Mouse (Mus musculus) left cerebral cortex, postnatal 36 days (tissue): ENCODE results near the gene Fat3. TPM values are rescaled to one million over a fixed set of nuclear protein-coding genes. Genes with fewer than 3 reads are reported as not detected.

Source experiments
- DNase-seq, 2 experiments: peaks; one replicate each; pipeline ENCODE4 v3.0.0; 2021 to 2022; ENCODE audit warnings: low spot score in 2 of 2, mixed read lengths in 1 of 2
- intact Hi-C: fragments of 180-260 bp; cut with DNase I; formaldehyde crosslinking; loops from one replicate; pipeline ENCODE4 v1.15.1; 2025
- total RNA-seq, 2 experiments: library from RNA; stranded (reverse); gene quantifications; 2 replicates each; pipeline ENCODE4 v1.2.3; 2021

Fat3 gene
- total RNA-seq, 2 experiments from 2014 or later, result 73.1 to 78.6 TPM

DNA sequence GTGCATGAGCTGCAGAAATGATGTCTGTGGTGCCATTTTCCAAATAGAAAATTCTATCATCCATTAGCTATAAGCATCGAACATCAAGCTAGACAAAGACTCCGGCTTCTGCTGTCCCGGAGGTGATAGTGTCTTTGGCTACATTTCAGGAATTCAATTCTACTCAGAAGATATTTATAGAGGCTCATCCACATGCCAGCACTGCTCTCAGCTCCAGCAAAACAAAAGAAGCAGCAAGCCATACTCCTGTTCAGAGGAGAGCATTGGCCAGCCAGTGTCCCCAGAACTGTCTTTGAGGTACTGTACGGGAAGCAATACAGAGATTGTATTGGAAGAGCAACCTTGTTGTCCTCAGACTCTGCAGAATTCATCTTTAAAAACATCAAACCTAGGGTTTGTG, 59.2 kb downstream of the Fat3 start:
- no peak for DNase-seq
- intact Hi-C loops, result no loop called here

DNA sequence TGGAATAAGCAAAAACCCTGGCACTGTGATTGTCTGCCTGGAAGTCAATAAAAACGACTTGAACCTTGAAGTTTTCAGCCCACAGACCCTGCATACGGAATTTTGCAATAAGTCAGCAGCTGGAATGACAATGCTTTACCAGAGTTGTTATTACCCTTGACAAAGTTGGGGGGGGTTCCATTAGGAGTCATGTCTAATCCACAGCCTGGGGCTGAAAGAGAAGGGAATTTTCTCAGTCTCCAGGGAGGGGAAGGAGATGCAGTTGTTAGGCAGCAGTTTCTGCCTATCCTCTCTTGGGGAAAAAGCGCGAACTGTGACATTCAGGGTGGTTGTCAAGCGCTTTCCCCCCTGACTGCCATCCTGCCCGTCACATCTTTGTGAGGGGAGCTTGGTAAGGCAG, 60.4 kb downstream of the Fat3 start:
- intact Hi-C loops, result no loop called here
- DNase-seq, result no peak

DNA sequence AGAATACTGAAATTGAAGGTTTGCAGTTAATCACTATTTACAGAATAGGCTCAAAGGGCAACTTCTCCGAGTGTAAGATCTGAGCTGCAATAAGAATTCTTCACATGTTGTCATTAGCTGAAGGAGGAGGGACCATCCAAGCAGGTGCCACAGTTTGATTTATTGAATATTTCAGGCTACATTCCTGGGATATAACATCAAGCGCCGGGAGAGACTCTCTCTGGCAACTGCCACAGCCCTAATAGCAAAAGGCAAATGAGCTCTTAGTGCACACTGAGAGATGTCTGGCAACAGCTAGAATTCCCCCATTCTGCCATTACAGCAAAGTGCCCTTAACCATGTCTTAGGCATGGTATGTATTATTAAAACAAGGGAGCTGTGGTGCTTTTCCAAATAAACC, 61.1 kb downstream of the Fat3 start:
- DNase-seq, result no peak
- intact Hi-C loops, result loop anchor here (5.0 kb wide), 1 partner anchor 32 kb away; no protein-coding TSS in a partner anchor

DNA sequence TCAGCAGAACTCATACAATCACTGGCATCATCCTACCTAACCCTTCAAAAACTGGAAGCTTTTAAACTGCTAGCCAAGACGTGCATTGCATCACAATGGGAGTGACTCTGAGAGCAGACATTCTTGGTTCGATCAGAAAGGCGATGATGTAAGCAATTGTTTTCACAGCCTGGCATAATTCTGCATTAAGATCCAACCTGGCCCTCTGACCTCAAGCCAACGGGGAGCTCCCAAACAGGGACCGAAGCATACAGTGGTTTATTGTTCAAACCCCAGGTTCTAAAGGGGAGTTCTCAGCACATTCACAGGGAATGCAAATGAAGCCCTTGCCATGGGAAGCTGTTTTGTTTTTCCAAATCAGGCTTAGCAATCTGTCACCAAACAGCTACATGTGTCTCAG, 63.3 kb downstream of the Fat3 start:
- DNase-seq, result no peak
- intact Hi-C loops, result loop anchor here (5.0 kb wide), 1 partner anchor 34 kb away; no protein-coding TSS in a partner anchor

DNA sequence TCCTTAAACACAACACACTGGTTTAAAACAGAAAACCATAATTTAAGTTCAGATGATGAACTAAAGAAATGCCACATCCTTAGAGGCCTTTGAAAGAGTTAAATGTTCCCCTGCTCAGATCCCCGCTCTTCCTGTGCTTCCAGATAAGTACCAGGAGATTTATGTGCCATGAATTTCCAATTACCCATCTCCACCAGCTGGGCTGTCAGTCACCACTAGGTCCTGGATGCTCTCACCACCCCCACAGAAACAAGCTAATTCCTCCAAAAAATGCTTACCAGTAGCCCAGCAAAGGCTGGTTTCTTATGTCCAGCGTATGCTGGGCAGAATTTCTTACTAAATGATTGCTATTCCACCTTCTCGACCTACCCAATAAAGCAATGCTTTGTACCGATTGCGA, 72.5 kb downstream of the Fat3 start:
- no peak for DNase-seq
- intact Hi-C loops, result no loop called here

DNA sequence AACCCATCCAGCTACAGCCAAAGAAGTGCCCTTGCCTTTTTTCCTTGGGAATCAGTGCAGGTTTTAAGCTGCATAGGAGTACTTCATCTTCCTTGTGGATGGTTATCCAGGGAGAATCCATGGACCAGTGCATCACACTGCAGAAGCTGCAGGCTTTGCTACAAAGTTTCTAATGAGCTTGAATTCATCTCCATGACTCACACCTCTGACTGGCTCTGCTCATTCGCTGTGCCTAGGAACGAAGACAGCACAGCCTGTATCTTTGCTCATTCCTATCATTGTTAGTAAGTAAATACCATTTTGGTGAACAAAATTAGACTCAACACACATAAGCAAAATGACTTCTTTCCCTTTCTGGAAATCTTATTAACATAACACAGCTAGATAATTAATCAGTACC, 78.4 kb downstream of the Fat3 start:
- intact Hi-C loops, result no loop called here
- DNase-seq, result no peak

DNA sequence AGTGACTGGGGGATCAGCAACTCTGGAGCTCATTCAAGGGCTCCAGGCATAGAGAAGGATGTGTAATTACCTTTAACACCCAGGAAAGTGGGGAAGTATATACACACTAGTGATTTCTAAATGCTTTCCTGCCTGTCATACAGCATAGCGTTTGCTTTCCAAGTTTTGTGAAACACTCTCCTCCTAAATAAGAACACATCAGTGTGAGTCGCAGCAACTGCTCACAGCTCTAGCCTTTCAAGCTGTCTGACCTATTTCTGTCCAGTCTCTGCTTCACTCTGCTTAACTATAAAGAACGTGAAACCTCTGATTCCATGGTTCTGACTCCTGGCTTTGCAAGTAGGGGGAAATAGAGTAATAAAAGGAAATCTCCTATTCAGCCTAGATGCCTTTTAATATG, 98.3 kb downstream of the Fat3 start:
- DNase-seq, result no peak
- intact Hi-C loops, result no loop called here

DNA sequence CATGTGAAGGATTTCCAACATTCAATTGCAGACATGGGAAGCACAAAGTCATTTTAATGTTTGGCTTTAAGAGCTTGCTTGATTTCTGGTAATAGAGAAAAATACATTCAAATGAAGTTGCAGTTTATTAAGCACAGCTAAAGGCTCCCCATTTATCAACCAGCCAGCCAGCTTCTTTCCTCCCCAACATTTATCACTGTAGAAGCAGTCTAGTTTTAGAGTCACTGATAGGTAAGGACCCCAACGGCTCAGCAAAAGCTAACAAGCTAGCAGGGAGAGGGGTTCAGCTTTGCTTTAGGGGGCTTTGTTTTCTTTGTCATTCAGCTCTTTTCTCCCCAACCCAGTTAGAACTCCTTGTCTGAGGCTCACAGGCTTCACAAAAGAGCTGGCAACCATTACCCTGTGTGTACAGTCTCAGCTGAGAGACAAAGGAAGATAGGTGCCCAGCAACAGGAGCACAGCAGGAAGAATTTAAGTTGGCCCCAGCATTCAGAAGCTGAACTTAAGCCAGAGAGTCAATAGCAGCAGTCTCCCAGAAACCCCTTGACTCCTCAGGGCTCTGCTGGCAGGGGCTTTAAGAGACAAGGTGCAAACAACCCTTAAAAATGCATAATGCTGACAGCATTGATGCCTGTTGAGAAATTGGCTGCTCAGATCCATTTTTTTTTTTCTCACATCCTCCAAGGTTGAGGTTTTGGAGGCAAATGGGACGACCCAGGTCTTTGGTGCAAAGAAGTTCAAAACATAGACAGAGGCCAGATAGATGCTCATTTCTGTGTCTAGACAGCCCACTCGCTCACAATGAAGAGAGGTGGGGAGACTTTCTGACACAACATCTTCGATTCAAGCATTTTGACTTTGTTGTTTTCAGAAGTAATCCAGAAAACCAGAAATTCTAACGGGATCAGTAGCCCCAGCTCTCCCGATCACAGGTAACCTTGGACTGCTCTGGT, 102.1 kb downstream of the Fat3 start:
- intact Hi-C loops, result no loop called here
- no peak for DNase-seq

DNA sequence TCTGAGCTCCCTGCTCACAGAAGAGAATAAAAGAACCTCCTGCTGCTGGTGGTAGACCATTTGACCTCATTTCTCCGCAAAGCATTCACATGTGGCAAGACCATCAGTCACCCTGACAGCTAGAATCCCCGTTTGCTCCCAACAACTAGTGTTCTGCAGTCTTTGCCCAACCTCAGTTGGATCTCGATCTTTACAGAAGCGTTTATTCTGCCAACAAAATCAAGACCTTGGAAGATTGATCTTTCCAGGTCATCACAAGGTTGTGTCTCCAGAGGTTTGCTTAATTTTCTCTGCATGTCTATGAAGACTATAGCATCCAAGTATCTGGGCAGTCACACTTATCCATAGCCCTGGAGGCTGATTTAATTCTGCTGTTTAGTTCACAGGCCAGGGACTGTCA, 111.9 kb downstream of the Fat3 start:
- intact Hi-C loops, result no loop called here
- DNase-seq, result no peak

DNA sequence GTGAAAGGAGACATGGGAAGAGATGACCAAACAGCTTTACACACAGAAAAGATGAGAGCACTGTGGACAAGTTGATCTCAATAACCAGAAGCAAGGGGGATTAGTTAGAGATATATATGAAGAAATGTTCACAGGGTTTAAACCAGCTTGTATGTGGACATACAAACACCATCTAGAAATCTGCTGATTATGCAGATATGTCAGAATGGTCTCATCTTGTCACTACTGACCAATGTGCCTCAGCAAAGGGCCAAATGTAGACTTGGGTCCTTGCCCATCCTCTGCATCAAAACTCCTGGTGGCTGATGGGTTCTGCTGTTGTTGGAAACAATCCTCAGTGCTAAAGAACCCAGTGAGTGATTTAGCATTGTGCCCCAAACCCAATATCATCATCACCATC, 113.6 kb downstream of the Fat3 start:
- intact Hi-C loops, result no loop called here
- DNase-seq, result no peak

DNA sequence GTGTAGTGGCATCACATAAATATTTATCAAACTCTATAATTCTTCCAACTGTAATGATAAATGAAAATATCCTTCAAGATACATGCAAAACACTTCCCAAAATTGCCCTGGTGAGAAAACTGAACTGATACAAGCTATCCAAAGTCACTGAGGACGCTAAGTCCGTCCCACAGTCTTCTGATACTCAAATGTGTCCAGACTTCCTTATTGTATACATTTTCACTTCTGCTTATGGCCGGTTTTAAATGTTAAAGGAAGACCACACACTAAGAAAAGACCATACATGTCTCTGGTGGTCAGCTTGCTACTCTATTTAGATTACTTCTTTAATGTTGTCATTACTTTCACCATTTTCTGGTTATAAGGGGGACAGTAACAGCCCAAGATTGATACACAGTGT, 137.4 kb downstream of the Fat3 start:
- no peak for DNase-seq
- intact Hi-C loops, result no loop called here

DNA sequence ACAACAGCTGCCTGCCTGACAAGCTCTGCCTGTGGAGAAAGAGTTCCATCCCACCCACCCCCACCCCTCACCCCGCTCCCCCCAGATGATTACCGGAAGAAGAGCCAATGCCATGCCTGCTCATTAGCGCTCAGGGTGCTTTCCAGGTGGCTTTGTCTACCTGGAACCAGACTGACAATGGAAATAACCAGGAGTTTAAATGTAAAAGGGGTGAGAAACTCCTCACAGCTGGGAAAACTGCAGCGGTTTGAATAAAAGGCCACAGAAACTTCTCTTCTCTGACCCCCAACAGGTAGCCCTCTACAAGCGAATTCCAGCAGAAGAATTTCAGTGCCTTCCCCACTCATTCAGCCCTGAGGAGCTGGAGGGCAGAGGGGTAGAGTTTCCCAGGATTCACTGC, 139.3 kb downstream of the Fat3 start:
- intact Hi-C loops, result no loop called here
- no peak for DNase-seq

DNA sequence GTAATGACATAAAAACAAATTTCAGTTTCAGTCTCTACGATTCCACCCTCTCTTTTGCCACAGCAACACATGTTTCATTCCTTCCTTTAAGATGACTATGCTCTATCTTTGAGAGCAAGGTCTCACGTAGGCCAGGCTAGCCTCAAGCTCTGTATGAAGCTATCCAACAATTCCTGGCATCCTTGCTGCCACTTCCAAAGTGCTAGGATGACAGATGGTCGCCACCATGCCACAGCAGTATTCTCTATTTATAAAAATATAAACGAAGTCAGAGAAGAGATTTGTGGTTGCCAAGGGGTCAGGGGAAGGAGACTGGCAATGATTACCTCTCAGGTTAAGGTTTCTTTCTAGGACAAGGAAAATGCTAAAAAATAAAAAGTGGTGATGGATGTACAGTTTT, 144.4 kb downstream of the Fat3 start:
- intact Hi-C loops, result no loop called here

DNA sequence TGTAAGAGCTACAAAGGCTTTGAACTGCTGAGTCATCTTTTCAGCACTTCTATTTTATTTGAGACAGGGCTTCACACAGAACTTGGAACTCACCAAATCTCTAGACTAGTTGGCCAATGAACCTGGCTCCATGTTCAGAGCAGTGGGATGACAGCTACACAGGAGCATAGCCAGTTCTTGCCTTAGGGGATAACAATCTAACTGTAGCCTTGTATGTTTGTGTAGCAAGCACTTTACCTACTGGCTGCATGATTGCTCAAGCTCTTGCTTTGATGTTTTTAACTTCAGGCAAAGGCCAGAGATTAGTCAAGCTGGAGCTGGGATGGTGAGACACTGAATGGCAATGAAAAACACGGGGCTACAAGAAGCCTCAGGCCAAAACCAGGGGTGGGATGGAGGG, 146.2 kb downstream of the Fat3 start:
- intact Hi-C loops, result no loop called here
- no peak for DNase-seq

More for the DNA sequence above, 144.4 kb downstream of the Fat3 start:
- DNase-seq, result no peak

DNA sequence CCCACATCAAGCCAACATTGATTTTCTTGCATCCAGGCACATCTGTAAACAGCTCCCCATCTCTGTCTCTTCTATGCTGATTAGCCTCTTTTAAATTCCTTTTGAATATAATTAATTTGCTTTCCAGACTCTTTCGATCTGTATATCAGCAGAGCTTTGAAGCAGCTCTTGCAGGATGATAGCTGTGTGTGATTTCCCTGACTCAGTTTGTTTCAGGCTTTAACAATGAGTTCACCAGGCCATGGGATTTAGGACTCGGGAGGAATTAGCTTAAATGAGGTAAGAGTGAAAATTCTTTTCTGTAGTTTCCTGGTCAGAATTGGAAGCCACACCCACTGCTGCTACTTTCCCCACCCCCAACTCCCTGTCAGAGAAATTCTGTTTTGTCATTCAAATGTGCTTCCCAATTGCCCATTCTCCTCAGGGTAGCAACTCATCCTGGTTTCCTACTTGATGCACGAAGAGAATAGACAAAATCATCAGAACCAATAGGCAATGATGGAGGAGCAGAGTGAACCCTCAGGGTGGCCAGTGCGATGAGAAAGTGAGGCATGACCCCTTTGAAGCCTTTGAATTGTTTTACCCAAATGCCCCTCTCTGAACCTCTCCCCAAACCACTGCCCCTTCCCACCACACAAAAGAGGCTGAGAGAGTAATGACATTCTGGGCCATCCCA, 147.9 kb downstream of the Fat3 start:
- no peak for DNase-seq
- intact Hi-C loops, result no loop called here

DNA sequence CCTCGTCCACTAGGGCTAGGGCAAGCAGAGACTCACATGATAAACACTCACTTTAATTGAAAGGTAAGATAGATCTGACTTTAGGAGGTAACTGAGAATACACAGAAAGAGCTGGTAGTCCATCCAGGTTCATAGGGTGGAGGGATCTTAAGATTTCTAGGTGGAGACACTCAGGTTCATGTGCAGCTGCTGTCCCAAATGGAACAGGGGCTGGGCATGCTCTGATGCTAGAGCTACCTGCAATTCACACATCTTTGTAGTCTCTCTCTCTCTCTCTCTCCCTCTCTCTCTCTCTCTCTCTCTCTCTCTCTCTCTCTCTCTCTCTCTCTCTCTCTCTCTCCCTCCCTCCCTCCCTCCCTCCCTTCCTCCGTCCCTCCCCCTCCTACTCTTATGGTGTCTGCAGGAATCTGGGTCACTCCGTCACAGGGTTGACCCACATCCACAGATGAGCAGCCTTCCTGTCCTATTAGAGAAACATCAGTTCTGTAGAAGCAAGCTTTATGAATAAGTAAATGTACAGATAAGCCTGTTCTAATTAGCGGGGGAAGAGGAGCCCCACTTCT, 148.5 kb downstream of the Fat3 start:
- intact Hi-C loops, result no loop called here

DNA sequence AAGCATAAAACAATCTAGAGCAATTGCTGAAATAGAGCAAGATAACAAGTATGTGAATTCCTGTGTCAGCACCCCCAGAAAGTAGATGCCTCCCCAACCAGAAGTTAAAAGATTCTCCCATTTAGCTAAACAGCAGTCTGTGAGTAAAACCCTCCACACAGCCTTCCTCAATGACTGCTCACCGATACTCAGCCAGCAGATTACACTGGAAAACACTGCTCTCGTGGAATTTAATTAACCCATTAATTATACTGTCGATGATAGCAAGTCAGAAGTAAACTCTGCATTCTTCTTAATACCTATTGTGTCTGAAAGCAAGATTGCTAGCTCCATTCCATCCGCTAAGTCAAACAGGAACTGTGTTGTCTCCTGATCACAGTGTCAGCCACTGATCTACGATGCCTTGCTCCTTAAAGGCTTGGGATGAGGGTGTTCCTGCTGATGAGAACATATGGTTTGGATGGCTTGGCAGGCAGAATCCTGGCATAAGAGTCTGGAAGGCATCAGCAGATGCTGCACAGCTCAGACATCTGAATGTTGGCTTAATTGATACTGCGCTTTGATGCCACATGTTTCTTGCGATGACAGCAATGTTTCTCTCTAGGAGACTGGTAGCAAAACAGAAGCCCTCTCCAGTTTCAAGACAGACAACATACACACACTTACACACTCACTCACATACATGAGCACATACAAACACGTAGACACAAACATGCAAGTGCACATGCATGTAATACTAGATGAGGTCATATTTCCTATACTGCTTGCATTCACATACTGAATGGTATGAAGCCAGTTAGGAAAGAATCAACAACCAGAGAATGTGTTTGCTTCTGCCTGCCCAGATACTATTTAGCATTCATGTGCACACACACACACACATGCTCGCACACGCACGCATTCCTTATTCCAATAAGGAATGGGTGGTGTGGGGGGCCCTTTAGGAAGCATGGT, 155.9 kb downstream of the Fat3 start:
- intact Hi-C loops, result no loop called here
- peak; percentile 24 to 54 for DNase-seq

More for the DNA sequence above, 148.5 kb downstream of the Fat3 start:
- DNase-seq, result no peak

DNA sequence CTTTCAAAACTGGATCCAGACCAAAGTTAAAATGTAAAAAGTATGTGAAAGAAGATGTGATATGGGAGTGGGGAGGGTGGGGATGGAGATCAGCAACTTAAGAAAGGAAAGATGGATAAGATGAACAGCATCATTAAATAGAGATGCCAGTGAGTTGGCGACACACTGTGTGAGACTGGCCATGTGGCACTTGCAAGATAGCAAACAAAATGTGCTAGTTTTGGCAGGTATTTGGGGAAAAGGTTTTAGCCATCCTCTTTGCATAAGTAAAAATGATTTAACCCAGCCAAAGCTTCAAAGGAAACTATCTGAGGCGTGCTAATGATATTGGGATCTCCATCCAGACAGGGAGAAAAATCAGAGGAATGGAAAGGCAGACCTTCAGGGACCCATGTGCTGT, 157.9 kb downstream of the Fat3 start:
- intact Hi-C loops, result no loop called here
- no peak for DNase-seq

DNA sequence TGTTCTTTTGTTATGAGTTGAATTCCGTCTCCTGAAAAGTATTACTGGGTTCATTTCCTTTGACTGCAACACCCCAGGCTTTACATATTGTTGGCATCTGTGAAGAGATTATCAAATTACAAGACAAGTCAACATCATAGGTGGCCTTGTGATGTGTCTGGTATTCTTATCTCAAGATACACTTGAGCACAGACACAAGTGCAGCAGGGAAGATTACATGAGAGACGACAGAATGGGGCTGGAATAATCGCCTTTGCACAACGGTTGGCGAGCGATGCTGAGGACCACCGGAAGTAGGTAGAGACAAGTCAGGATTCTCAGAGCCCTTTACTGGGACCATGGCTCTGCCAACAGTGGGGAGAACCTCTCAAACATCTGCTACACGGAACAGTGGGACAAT, 158.5 kb downstream of the Fat3 start:
- intact Hi-C loops, result no loop called here

More for the DNA sequence above, 158.5 kb downstream of the Fat3 start:
- DNase-seq, result no peak
